Mouse (Mus musculus) gastrocnemius, adult 8-10 months (tissue): ENCODE results near the gene Scap. TPM values are rescaled to one million over a fixed set of nuclear protein-coding genes. Genes with fewer than 3 reads are reported as not detected.

ENCODE experiments used
- total RNA-seq, 4 experiments: library from RNA; stranded (reverse); gene quantifications; 2 replicates each; pipeline ENCODE4 v1.2.4; 2022

The Scap gene
- total RNA-seq, 4 experiments from 2014 or later: 14.2 to 16.6 (median 15.1) TPM

Other genes starting within 250 kb of the Scap start
- gene Smarcc1, start 215.6 kb upstream of the Scap start, total RNA-seq: 10 to 100 TPM; 22.0 to 27.2 (median 26.3) TPM
- gene Dhx30, start 215.5 kb upstream of the Scap start, total RNA-seq: 10 to 100 TPM; 25.4 to 39.5 (median 35.1) TPM
- under 1 TPM in 2 of 4 experiments, not detected in 2; 0.16 to 0.17 TPM for gene Cspg5, start 89.5 kb upstream of the Scap start, total RNA-seq
- 1 to 10 TPM; 2.0 to 5.0 (median 2.9) TPM for gene Elp6, start 28.1 kb upstream of the Scap start, total RNA-seq
- 1 to 10 TPM; 7.6 to 9.9 (median 8.4) TPM for gene Ptpn23, start 74.9 kb downstream of the Scap start, total RNA-seq
- not detected for gene Ngp, start 86.5 kb downstream of the Scap start, total RNA-seq
- 1 to 10 TPM; 5.2 to 7.9 (median 6.6) TPM for gene Klhl18, start 143.4 kb downstream of the Scap start, total RNA-seq
- under 1 TPM in 1 of 4 experiments, not detected in 3; 0.12 TPM for gene Kif9, start 143.7 kb downstream of the Scap start, total RNA-seq
- gene Setd2, start 199.3 kb downstream of the Scap start, total RNA-seq: 10 to 100 TPM; 19.6 to 27.3 (median 25.4) TPM